Mouse (Mus musculus): ENCODE data around the gene Atxn1. TPM values are rescaled to one million over a fixed set of nuclear protein-coding genes. Genes with fewer than 3 reads are reported as not detected.

The Atxn1 gene
- polyA plus RNA-seq, 1 experiment from 2014 or later: 10.4 TPM

DNA sequence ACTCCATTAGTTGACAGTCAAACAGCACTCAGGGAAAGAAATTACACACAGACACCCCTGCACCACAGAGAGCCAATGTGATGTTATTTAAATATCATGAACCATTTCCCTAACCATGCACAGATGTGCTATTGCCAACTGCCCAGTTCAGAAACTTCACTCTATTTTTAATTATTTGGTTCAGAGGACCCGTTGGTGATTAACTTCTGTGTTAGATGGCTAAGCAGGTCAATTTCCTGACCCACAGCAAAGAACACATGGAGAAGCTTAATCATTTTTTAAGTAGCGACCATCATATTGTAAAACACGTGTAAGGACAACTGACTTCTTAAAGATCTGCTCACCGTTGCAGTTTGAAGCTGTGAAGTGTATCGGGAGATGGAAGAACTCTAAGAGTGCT is 26.7 kb downstream of the Atxn1 start:
- Histone ChIP-seq H3K27me3 (ENCODE audit: control insufficient read depth, insufficient read depth, low read depth, low read length) (no peaks in the 10 kb centered on the region), H3K4me1 (ENCODE audit: control insufficient read depth, insufficient read depth, low read length) (peaks cover 14% of the 10 kb centered on the region), H3K4me3 (ENCODE audit: low read depth, low read length) (no peak overlapping the region), H3K9ac (ENCODE audit: low read depth, low read length) (no peak overlapping the region), H3K36me3 (ENCODE audit: control insufficient read depth, insufficient read depth, low read length) (no peaks in the 10 kb centered on the region), H3K9me3 (replicated peaks; ENCODE audit: control insufficient read depth, low read length, poor library complexity, severe bottlenecking) (no peaks in the 10 kb centered on the region), H3K27ac (ENCODE audit: low read length) (no peak overlapping the region), H3K4me2 (ENCODE audit: low read length) (no peak overlapping the region)
- ATAC-seq: no peak
- 80% methylated on average over 5 of the region's 5 CpGs for WGBS

DNA sequence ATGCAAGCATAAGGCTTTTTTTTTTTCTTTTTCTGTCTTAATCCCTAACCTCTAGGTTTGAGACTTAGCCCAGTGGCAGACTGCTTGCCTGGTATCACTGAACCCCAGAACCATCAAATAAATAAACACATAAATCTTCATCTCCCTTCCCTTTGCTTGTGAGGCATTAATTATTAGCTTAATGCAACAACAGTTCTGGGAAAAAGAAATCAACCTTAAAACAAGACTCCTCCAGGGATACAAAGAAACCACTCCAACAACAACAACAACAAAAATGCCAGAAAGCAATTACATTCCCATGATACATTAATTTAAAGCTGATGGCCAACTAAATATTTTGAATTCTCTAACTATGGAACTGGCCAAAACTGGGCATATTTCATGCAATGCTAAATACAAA is 28.0 kb downstream of the Atxn1 start:
- ATAC-seq: no peak
- H3K27me3 ChIP-seq (ENCODE audit: control insufficient read depth, insufficient read depth, low read depth, low read length): no peaks in the 10 kb centered on the region
- no peak overlapping the region for H3K27ac ChIP-seq (ENCODE audit: low read length)
- no peaks in the 10 kb centered on the region for H3K36me3 ChIP-seq (ENCODE audit: control insufficient read depth, insufficient read depth, low read length)
- no peak overlapping the region for H3K4me2 ChIP-seq (ENCODE audit: low read length)
- H3K9me3 ChIP-seq (replicated peaks; ENCODE audit: control insufficient read depth, low read length, poor library complexity, severe bottlenecking): no peaks in the 10 kb centered on the region
- peaks cover 19% of the 10 kb centered on the region for H3K4me1 ChIP-seq (ENCODE audit: control insufficient read depth, insufficient read depth, low read length)
- no peak overlapping the region for H3K4me3 ChIP-seq (ENCODE audit: low read depth, low read length)
- no peak overlapping the region for H3K9ac ChIP-seq (ENCODE audit: low read depth, low read length)

- Histone ChIP-seq H3K4me3 (ENCODE audit: low read depth, low read length) (no peak overlapping the region), H3K27me3 (ENCODE audit: control insufficient read depth, insufficient read depth, low read depth, low read length) (no peaks in the 10 kb centered on the region), H3K27ac (ENCODE audit: low read length) (no peak overlapping the region), H3K36me3 (ENCODE audit: control insufficient read depth, insufficient read depth, low read length) (no peaks in the 10 kb centered on the region), H3K9ac (ENCODE audit: low read depth, low read length) (no peak overlapping the region), H3K4me2 (ENCODE audit: low read length) (no peak overlapping the region), H3K9me3 (replicated peaks; ENCODE audit: control insufficient read depth, low read length, poor library complexity, severe bottlenecking) (no peaks in the 10 kb centered on the region), H3K4me1 (ENCODE audit: control insufficient read depth, insufficient read depth, low read length) (peaks cover 19% of the 10 kb centered on the region)
- ATAC-seq: no peak
- 86% methylated on average over 7 of the region's 7 CpGs for WGBS
Measured at GRCm38 (mm10) chr13:45935798-45936197, 29.0 kb downstream of the Atxn1 start.

DNA sequence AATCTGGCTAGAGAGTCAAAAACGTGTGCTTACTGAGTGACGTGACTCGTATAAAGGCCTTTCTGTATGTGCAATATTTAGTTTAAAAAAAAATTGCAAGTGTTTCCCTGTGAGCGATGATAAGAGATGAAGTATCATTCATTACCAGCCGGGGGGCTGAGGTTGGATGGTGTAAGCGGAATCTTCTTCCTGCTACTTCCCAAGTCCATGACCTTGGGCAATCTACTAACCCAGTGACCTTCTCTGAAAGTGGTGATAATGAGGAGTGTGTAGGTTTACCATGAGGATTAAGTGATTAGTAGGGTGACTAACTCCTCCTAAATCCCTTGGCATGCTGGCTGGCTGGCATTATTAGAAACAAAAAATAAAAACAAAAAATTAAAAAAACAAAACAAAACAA is 30.0 kb downstream of the Atxn1 start:
- Histone ChIP-seq H3K27ac (ENCODE audit: low read length) (no peak overlapping the region), H3K9ac (ENCODE audit: low read depth, low read length) (no peak overlapping the region), H3K4me3 (ENCODE audit: low read depth, low read length) (no peak overlapping the region), H3K4me2 (ENCODE audit: low read length) (no peak overlapping the region), H3K9me3 (replicated peaks; ENCODE audit: control insufficient read depth, low read length, poor library complexity, severe bottlenecking) (no peaks in the 10 kb centered on the region), H3K36me3 (ENCODE audit: control insufficient read depth, insufficient read depth, low read length) (no peaks in the 10 kb centered on the region), H3K27me3 (ENCODE audit: control insufficient read depth, insufficient read depth, low read depth, low read length) (no peaks in the 10 kb centered on the region), H3K4me1 (ENCODE audit: control insufficient read depth, insufficient read depth, low read length) (peaks cover 19% of the 10 kb centered on the region)
- 81% methylated on average over 6 of the region's 6 CpGs for WGBS
- no peak for ATAC-seq

GRCm38 (mm10) chr13:45934085-45934484 is 30.7 kb downstream of the Atxn1 start:
- H3K36me3 ChIP-seq (ENCODE audit: control insufficient read depth, insufficient read depth, low read length): no peaks in the 10 kb centered on the region
- no peak overlapping the region for H3K27ac ChIP-seq (ENCODE audit: low read length)
- peaks cover 16% of the 10 kb centered on the region for H3K4me1 ChIP-seq (ENCODE audit: control insufficient read depth, insufficient read depth, low read length)
- no peak overlapping the region for H3K4me3 ChIP-seq (ENCODE audit: low read depth, low read length)
- no peaks in the 10 kb centered on the region for H3K9me3 ChIP-seq (replicated peaks; ENCODE audit: control insufficient read depth, low read length, poor library complexity, severe bottlenecking)
- 66% methylated on average over 7 of the region's 7 CpGs for WGBS
- no peaks in the 10 kb centered on the region for H3K27me3 ChIP-seq (ENCODE audit: control insufficient read depth, insufficient read depth, low read depth, low read length)
- no peak for ATAC-seq
- no peak overlapping the region for H3K4me2 ChIP-seq (ENCODE audit: low read length)
- no peak overlapping the region; the same call in 1 of the 2 replicates for H3K9ac ChIP-seq (ENCODE audit: low read depth, low read length)

- Histone ChIP-seq H3K4me1 (ENCODE audit: control insufficient read depth, insufficient read depth, low read length) (peaks cover 16% of the 10 kb centered on the region), H3K27ac (ENCODE audit: low read length) (no peak overlapping the region), H3K4me2 (ENCODE audit: low read length) (no peak overlapping the region), H3K27me3 (ENCODE audit: control insufficient read depth, insufficient read depth, low read depth, low read length) (no peaks in the 10 kb centered on the region), H3K9me3 (replicated peaks; ENCODE audit: control insufficient read depth, low read length, poor library complexity, severe bottlenecking) (no peaks in the 10 kb centered on the region), H3K36me3 (ENCODE audit: control insufficient read depth, insufficient read depth, low read length) (no peaks in the 10 kb centered on the region), H3K9ac (ENCODE audit: low read depth, low read length) (no peak overlapping the region), H3K4me3 (ENCODE audit: low read depth, low read length) (no peak overlapping the region)
- ATAC-seq: no peak
- WGBS: 70% methylated on average over 8 of the region's 8 CpGs
Measured at GRCm38 (mm10) chr13:45932491-45932921, 32.3 kb downstream of the Atxn1 start.

DNA sequence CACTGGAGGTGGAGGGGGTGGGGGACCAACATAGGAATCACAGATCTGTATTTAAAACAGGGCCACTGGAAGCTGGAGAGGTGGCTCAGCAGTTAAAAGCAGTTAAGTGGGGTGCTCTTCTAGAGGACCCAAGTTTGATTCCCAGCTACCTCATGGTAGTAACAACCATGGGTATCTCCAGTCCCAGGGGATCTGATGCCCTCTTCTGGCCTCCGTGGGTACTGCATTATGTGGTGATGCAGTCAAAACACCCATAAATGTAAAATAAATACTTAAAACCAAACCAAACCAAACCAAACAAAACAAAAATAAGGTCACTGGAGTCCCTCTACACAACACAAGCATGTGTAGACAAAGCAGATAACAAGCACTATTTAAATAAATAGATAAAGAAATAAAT is 32.9 kb downstream of the Atxn1 start:
- H3K27me3 ChIP-seq (ENCODE audit: control insufficient read depth, insufficient read depth, low read depth, low read length): no peaks in the 10 kb centered on the region
- no peaks in the 10 kb centered on the region for H3K9me3 ChIP-seq (replicated peaks; ENCODE audit: control insufficient read depth, low read length, poor library complexity, severe bottlenecking)
- H3K27ac ChIP-seq (ENCODE audit: low read length): no peak overlapping the region
- WGBS: 54% methylated on average over 1 of the region's 1 CpGs
- H3K4me2 ChIP-seq (ENCODE audit: low read length): no peak overlapping the region
- H3K4me1 ChIP-seq (ENCODE audit: control insufficient read depth, insufficient read depth, low read length): peaks cover 16% of the 10 kb centered on the region
- ATAC-seq: no peak
- no peaks in the 10 kb centered on the region for H3K36me3 ChIP-seq (ENCODE audit: control insufficient read depth, insufficient read depth, low read length)
- H3K4me3 ChIP-seq (ENCODE audit: low read depth, low read length): no peak overlapping the region
- H3K9ac ChIP-seq (ENCODE audit: low read depth, low read length): no peak overlapping the region

DNA sequence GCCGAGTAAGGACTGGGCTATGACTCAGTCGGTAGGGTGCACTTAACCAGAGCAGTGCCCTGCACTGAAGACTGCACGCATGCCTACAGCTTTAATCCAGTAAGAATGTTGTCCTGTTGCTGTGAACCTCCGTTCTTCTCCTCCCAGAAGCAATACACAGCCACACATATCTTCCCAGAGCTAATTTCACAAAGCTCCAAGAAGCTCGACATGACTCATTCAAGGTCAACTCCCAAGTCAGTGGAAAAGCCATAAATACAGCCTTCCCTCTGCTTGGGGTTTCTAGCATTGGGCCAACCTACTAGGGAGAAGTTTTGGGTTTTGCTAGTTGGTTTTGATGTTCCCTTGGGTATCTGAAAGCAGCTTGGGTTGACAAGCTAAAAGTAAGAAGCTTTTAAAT is 33.6 kb downstream of the Atxn1 start:
- no peak overlapping the region for H3K4me2 ChIP-seq (ENCODE audit: low read length)
- no peak for ATAC-seq
- H3K27ac ChIP-seq (ENCODE audit: low read length): no peak overlapping the region
- 93% methylated on average over 5 of the region's 5 CpGs for WGBS
- no peaks in the 10 kb centered on the region for H3K36me3 ChIP-seq (ENCODE audit: control insufficient read depth, insufficient read depth, low read length)
- H3K9me3 ChIP-seq (replicated peaks; ENCODE audit: control insufficient read depth, low read length, poor library complexity, severe bottlenecking): no peaks in the 10 kb centered on the region
- no peak overlapping the region for H3K9ac ChIP-seq (ENCODE audit: low read depth, low read length)
- no peaks in the 10 kb centered on the region for H3K27me3 ChIP-seq (ENCODE audit: control insufficient read depth, insufficient read depth, low read depth, low read length)
- no peak overlapping the region for H3K4me3 ChIP-seq (ENCODE audit: low read depth, low read length)
- peaks cover 16% of the 10 kb centered on the region for H3K4me1 ChIP-seq (ENCODE audit: control insufficient read depth, insufficient read depth, low read length)

GRCm38 (mm10) chr13:45929744-45930143 is 35.1 kb downstream of the Atxn1 start:
- WGBS: 74% methylated on average over 5 of the region's 5 CpGs
- Histone ChIP-seq H3K27ac (ENCODE audit: low read length) (no peak overlapping the region), H3K36me3 (ENCODE audit: control insufficient read depth, insufficient read depth, low read length) (no peaks in the 10 kb centered on the region), H3K4me3 (ENCODE audit: low read depth, low read length) (no peak overlapping the region), H3K9me3 (replicated peaks; ENCODE audit: control insufficient read depth, low read length, poor library complexity, severe bottlenecking) (no peaks in the 10 kb centered on the region), H3K27me3 (ENCODE audit: control insufficient read depth, insufficient read depth, low read depth, low read length) (no peaks in the 10 kb centered on the region), H3K4me1 (ENCODE audit: control insufficient read depth, insufficient read depth, low read length) (peaks cover 16% of the 10 kb centered on the region), H3K9ac (ENCODE audit: low read depth, low read length) (no peak overlapping the region), H3K4me2 (ENCODE audit: low read length) (no peak overlapping the region)
- no peak for ATAC-seq

DNA sequence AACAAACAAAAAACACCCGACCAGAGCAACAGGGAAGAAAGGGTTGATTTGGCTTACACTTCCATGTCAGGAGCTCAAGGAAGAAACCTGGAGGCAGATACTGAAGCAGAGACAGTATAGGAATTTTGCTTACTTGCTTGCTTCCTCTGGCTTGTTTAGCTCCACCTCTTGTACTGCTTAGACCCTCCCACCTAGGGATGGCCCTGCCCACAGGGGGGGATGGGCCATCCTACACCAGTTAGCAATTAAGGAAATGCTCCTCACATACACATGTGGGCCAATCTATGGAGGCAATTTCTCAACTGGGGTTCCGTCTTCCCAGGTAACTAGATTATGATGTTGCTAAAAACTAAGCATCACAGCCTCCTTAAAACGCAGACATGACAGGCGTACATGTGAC is 39.5 kb downstream of the Atxn1 start:
- WGBS: 87% methylated on average over 4 of the region's 4 CpGs

More for the DNA sequence above, 39.5 kb downstream of the Atxn1 start:
- no peaks in the 10 kb centered on the region for H3K27me3 ChIP-seq (ENCODE audit: control insufficient read depth, insufficient read depth, low read depth, low read length)
- H3K27ac ChIP-seq (ENCODE audit: low read length): no peak overlapping the region
- no peak overlapping the region for H3K4me2 ChIP-seq (ENCODE audit: low read length)
- H3K4me3 ChIP-seq (ENCODE audit: low read depth, low read length): no peak overlapping the region
- ATAC-seq: no peak
- no peak overlapping the region for H3K9ac ChIP-seq (ENCODE audit: low read depth, low read length)
- peaks cover 2% of the 10 kb centered on the region; the same call in 1 of the 2 replicates for H3K4me1 ChIP-seq (ENCODE audit: control insufficient read depth, insufficient read depth, low read length)
- H3K36me3 ChIP-seq (ENCODE audit: control insufficient read depth, insufficient read depth, low read length): no peaks in the 10 kb centered on the region
- no peaks in the 10 kb centered on the region for H3K9me3 ChIP-seq (replicated peaks; ENCODE audit: control insufficient read depth, low read length, poor library complexity, severe bottlenecking)
